In the genomic region with DNA sequence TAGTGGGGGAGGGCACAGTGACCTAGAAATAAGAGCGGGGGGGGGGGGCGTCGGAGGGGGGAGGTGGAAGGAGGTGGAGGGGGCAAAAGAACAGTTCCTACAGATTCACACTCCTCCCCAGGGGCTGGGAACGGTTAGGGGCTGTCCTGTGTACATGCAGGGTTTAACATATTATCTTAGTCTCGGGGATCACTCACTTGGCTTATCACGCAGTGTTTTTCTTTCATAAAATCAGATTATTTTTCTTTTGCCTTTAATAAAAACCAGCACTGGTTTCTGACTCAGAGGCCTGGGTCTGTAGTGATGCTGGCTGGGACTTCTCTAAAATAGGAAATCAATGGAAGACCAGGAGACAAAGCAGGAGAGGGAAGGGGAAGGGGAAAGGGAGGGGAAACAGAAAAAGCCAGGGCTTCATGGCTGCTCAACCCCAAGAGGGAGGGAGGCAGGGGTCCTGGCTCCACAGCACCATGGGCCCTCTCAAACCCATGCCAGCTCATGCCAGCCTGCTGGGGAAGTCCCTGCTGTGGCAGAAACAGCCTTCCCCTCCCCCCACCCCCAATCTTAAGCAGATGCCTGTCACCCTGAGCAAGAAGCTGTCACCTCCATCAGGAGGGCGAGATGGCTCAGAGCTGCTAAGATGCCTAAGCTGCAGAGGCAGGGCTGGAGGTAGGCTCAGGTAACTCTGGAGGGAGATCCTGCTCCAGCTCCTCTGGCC, we compare ENCODE assay signal across 12 mouse cellular contexts.
A peak's percentile ranks its signal among the peaks of the same experiment; 100 is the strongest.
DNase-seq lines count a peak whose midpoint lies in the region; ATAC-seq and TF ChIP-seq lines count a peak whose summit lies in the region.
"Had no signal": no experiment of that assay in that cellular context is flagged by ENCODE, and none has a peak within 500 bp of the region (broad histone marks: within the 10 kb centered on the region; RNA-seq: fewer than 3 reads in every experiment).

No protein-coding gene starts in this region.

- no peak for TF ChIP-seq POLR2A in thymus, adult 2 months (IDR thresholded peaks at IDR 0.05; ENCODE audit: control insufficient read depth, extremely low read depth, insufficient read depth, low read length, poor library complexity)

- no peak; the same call in none of the 2 replicates for ATAC-seq in forebrain, embryonic 13.5 days
- ATAC-seq in limb, embryonic 13.5 days (ENCODE audit: low FRiP score, low read depth) = no peak

- no peaks in the 10 kb centered on the region for H3K4me1 ChIP-seq in thymus, adult 2 months (replicated peaks; ENCODE audit: control insufficient read depth, insufficient read depth, low read length)
- H3K4me1 ChIP-seq in forebrain, embryonic 13.5 days = peaks cover 32% of the 10 kb centered on the region
- peaks cover 29% of the 10 kb centered on the region for H3K4me1 ChIP-seq in limb, embryonic 13.5 days

- peak; percentile 12 for DNase-seq in thymus, postnatal 4 days
- no peak for DNase-seq in thymus, adult 2 months
- no peak for DNase-seq in heart, postnatal 4 days
- no peak for DNase-seq in T-cell, adult 2 months (ENCODE audit: low spot score)
- no peak for DNase-seq in kidney, postnatal 4 days
- DNase-seq: cerebellum, postnatal 14 days; gastrocnemius, postnatal 36 days; kidney, adult 11 months; lung, postnatal 14 days; spleen, adult 18-20 months had no signal

- H3K36me3 ChIP-seq in thymus, adult 2 months (ENCODE audit: control insufficient read depth, insufficient read depth, low read length) = no peaks in the 10 kb centered on the region
- no peaks in the 10 kb centered on the region for H3K36me3 ChIP-seq in forebrain, embryonic 13.5 days (ENCODE audit: poor library complexity, severe bottlenecking)
- H3K36me3 ChIP-seq in limb, embryonic 13.5 days = no peaks in the 10 kb centered on the region

- no peak overlapping the region for H3K4me3 ChIP-seq in thymus, adult 2 months (ENCODE audit: control insufficient read depth, insufficient read depth, low read length)
- no peak overlapping the region for H3K4me3 ChIP-seq in forebrain, embryonic 13.5 days
- no peak overlapping the region for H3K4me3 ChIP-seq in limb, embryonic 13.5 days

- H3K9me3 ChIP-seq in forebrain, embryonic 13.5 days (replicated peaks) = no peaks in the 10 kb centered on the region
- 0 out of 2 replicates have a peak, but pooled peaks cover 5% of the 10 kb centered on the region for H3K9me3 ChIP-seq in limb, embryonic 13.5 days

- no peak overlapping the region for H3K4me2 ChIP-seq in forebrain, embryonic 13.5 days
- no peak overlapping the region for H3K4me2 ChIP-seq in limb, embryonic 13.5 days (replicated peaks)

- TF ChIP-seq CTCF in thymus, adult 2 months (IDR thresholded peaks at IDR 0.05; ENCODE audit: borderline replicate concordance, control insufficient read depth, extremely low read depth, insufficient read depth, low read length, poor library complexity) = no peak

- no peaks in the 10 kb centered on the region for H3K27me3 ChIP-seq in thymus, adult 2 months (ENCODE audit: control insufficient read depth, insufficient read depth, low read length)
- no peaks in the 10 kb centered on the region for H3K27me3 ChIP-seq in forebrain, embryonic 13.5 days
- peaks cover 13% of the 10 kb centered on the region for H3K27me3 ChIP-seq in limb, embryonic 13.5 days

- H3K9ac ChIP-seq in forebrain, embryonic 13.5 days = peak overlapping the region; percentile 8; the same call in 1 of the 2 replicates
- H3K9ac ChIP-seq in limb, embryonic 13.5 days = 0 out of 2 replicates have a peak overlapping the region, but pooled peaks have one; percentile 8

- 62% methylated on average over 7 of the region's 7 CpGs for WGBS in thymus, adult 2 months
- 30% methylated on average over 5 of the region's 7 CpGs for WGBS in forebrain, embryonic 13.5 days
- WGBS in limb, embryonic 13.5 days = 10% methylated on average over 7 of the region's 7 CpGs

- no peak overlapping the region for H3K27ac ChIP-seq in thymus, adult 2 months (ENCODE audit: control insufficient read depth, insufficient read depth, low read length)
- H3K27ac ChIP-seq in forebrain, embryonic 13.5 days = peak overlapping the region; percentile 86
- 0 out of 2 replicates have a peak overlapping the region, but pooled peaks have one; percentile 15 for H3K27ac ChIP-seq in limb, embryonic 13.5 days
